Mouse (Mus musculus): ENCODE measurements at regions not wholly inside any gene's neighbourhood (a gene's known extent, or its start where the extent isn't known, plus 50 kb on each side); places are given as distances from the start of the nearest gene placed in this dataset.

DNA sequence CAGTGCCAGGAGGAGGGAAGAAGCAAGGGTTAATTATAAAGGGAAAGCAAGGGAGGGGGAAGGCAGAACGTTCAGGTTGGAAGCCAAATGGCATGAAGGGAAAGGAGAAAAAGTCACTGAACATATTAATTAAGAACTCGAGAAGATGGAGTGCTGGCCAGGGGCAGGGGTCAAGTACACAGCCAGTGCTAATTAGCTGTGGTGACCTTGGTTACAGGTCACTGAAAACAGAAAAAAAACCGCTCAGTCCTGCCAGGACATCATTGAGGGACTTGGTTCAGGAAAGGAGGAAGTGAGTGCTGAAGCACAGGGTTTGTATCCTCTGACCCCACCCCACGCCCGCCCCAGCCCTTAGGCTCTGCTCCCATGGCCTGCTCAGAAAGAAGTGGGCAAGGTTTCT is 223.1 kb upstream of the Mocs1 start:
- TF ChIP-seq EP300 (IDR thresholded peaks at IDR 0.05; ENCODE audit: insufficient read depth, low read depth, low read length) (no peak), CTCF (IDR thresholded peaks at IDR 0.05; ENCODE audit: low read depth, low read length) (no peak), POLR2A (IDR thresholded peaks at IDR 0.05; ENCODE audit: insufficient read depth, low read length) (no peak)
